Mouse (Mus musculus) kidney, adult 2 months (tissue): ENCODE data around the gene Fdxr. TPM values are rescaled to one million over a fixed set of nuclear protein-coding genes. Genes with fewer than 3 reads are reported as not detected.

ENCODE experiments used
- DNase-seq: peaks from one replicate; pipeline ENCODE4 v3.0.0; 2021
- H3K27ac ChIP-seq: fragments of 200-500 bp; 2 replicates; pipeline ENCODE4 v1.5.1; 2012; ENCODE audit warnings: low read depth, low read length, control low read depth, inconsistent platforms; ENCODE audit not compliant: insufficient read depth
- H3K27me3 ChIP-seq: fragments of 200-500 bp; replicated peaks from 2 replicates; pipeline ENCODE4 v1.6.1; 2012; ENCODE audit warnings: mild to moderate bottlenecking, moderate library complexity, low read length, inconsistent platforms; ENCODE audit not compliant: control insufficient read depth, insufficient read depth
- H3K36me3 ChIP-seq: fragments of 200-500 bp; 2 replicates; pipeline ENCODE4 v1.6.1; 2012; ENCODE audit warnings: mild to moderate bottlenecking, moderate library complexity, low read length, inconsistent platforms; ENCODE audit not compliant: control insufficient read depth, insufficient read depth
- H3K4me1 ChIP-seq: fragments of 200-500 bp; 2 replicates; pipeline ENCODE4 v1.6.1; 2011; ENCODE audit warnings: low read length; ENCODE audit not compliant: control insufficient read depth, insufficient read depth
- H3K4me3 ChIP-seq: fragments of 200-500 bp; 2 replicates; pipeline ENCODE4 v1.5.1; 2011; ENCODE audit warnings: mild to moderate bottlenecking, low read depth, low read length, control low read depth; ENCODE audit not compliant: insufficient read depth
- CTCF ChIP-seq: fragments of 200-500 bp; conservative IDR thresholded peaks from 2 replicates; pipeline ENCODE4 v1.5.1; 2011; ENCODE audit warnings: low read depth, mild to moderate bottlenecking, control low read depth, low read length, moderate library complexity, mixed read lengths; ENCODE audit not compliant: insufficient read depth, insufficient read length
- POLR2A ChIP-seq: fragments of 200-500 bp; IDR thresholded peaks from one replicate; pipeline ENCODE4 v1.6.1; 2011; ENCODE audit warnings: low read depth, low read length, control low read depth
- WGBS: fragments of 180-500 bp; shearing (Covaris S2); methylation state at CpG from one replicate; pipeline ENCODE4 v1.1.7; 2018; 5-methylcytosine and 5-hydroxymethylcytosine counted together
- polyA plus RNA-seq: library from polyadenylated mRNA; depleted of rRNA; stranded (reverse); fragments of >200 nt; gene quantifications from 2 replicates; pipeline ENCODE4 v1.2.3, GENCODE M21; 2012

Gene Fdxr
- polyA plus RNA-seq, 1 experiment: 18.0 TPM

DNA sequence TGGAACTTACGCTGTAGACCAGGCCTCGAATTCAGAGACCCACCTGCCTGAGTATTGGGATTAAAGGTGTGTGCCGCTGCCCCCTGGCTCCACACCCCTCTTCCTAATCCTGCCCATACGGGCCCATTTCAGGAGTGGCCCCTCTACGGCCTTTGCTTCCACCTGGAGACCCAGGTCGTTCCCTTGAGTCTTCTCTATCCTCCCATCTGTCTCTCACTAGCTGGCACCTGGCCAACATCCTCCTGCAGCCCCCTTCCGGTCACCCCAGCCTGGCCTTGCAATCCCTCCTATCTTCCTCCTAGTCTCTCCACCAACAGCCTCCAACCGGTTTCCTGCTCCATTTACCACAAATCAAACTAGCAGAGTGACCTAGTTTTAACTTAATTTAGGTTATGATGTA, 13.0 kb upstream of the Fdxr start:
- H3K4me3 ChIP-seq: no peak overlapping the region
- WGBS: 66% methylated on average over 8 of the region's 8 CpGs

DNA sequence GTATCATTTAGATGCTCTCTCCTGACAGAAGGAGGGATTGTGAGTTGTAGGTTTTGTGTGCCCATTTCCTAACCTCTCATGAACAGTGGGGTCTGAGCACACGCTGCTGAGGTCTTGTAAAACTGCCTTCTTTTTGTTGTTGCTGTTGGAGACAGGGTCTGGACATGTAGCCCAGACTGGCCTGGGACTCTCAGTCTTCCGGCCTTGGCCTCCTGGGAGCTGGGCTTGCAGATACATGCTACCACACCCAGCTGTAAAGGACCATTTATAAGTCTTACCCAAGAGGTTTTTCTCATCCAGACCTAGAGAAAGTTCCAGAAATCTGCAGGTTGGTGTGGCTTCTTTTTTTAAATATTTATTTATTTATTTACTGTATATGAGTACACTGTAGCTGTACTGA, 11.5 kb upstream of the Fdxr start:
- 93% methylated on average over 2 of the region's 2 CpGs for WGBS
- no peak for TF ChIP-seq POLR2A
- TF ChIP-seq CTCF: no peak
- Histone ChIP-seq H3K36me3 (no peaks in the 10 kb centered on the region), H3K27ac (no peak overlapping the region), H3K4me1 (no peaks in the 10 kb centered on the region), H3K27me3 (no peaks in the 10 kb centered on the region), H3K4me3 (no peak overlapping the region)
- no peak for DNase-seq

More for the DNA sequence above, 13.0 kb upstream of the Fdxr start:
- Histone ChIP-seq H3K4me1 (0 out of 2 replicates have a peak, but pooled peaks cover 2% of the 10 kb centered on the region), H3K27me3 (no peaks in the 10 kb centered on the region), H3K36me3 (no peaks in the 10 kb centered on the region), H3K27ac (no peak overlapping the region)
- no peak for TF ChIP-seq POLR2A
- no peak for TF ChIP-seq CTCF
- peak; percentile 42 for DNase-seq

DNA sequence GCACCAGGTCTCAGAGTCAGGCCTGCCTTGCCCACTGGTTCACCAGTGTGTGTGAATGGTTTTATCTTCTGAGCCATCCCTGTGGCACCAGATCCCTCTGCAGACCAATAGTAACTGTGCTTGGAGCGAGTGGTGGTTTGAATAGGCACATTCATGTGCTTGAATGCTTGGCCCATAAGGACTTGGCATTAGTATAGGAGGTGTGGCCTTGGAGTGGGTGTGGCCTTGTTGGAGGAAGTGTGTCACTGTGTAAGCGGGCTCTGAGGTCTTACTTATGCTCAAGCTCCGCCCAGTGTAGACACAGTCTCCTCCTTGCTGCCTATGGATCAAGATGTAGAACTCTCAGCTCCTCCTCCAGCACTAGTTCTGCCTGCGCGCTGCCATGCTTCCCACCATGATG, 10.5 kb upstream of the Fdxr start:
- WGBS: 96% methylated on average over 5 of the region's 5 CpGs
- Histone ChIP-seq H3K4me1 (no peaks in the 10 kb centered on the region), H3K27me3 (no peaks in the 10 kb centered on the region), H3K4me3 (no peak overlapping the region), H3K27ac (no peak overlapping the region), H3K36me3 (no peaks in the 10 kb centered on the region)
- TF ChIP-seq POLR2A (no peak), CTCF (no peak)
- DNase-seq: no peak

DNA sequence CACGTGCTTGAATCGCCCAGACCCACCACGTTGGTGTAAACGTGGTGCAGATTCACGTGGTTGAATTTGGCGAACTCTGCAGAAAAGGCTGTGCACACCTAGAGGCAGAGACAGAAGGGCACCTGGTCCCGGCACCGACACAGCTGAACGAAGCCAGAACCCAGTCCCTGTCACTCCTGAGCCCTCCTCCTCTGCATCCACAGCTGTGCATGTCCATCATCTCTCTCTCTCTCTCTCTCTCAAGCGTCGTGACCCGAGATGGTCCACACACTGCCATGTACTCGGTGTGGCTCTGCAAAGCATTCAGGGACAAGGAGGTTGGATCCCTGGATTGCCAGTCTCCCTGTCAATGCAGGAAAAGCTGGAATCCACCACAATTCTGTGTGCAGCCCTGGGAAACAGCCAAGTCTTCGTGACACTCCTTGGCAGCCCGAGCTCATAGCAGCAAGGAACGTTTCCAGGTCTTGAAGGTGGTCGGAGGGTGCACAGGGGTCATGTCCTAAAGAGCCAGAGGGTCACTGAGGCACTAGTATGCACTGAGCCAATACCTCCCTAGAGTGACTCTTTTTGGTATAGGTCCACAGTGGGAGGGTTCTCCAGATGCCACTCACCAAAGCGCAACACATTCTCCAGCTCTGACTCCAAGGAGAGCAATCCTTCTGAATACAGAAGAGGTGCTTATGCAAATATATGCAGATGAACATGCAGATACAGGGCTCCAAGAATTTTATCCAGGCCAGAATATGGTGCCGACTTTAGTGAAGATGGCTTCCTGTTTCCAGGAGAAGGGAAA, 9.5 kb upstream of the Fdxr start:
- DNase-seq: no peak

DNA sequence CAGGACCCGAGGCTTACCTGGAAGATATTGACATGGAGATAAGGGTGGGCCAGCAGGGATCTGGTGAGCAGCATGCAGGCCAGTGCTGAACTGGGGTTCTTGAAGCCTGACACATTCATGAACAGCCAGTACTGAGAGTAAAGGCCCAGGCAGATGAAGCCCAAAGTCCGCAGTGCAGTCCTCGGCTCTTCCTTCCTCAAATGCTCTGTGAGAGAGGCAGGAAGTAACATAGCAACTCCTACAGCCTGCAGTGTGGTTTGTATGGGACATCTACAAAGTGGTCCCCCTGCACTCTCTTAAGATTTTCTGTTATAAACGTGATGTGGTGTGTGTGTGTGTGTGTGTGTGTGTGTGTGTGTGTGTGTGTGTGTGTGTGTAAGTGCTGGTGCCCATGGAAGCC, 8.4 kb upstream of the Fdxr start:
- Histone ChIP-seq H3K4me3 (no peak overlapping the region), H3K36me3 (no peaks in the 10 kb centered on the region), H3K27ac (no peak overlapping the region), H3K4me1 (no peaks in the 10 kb centered on the region), H3K27me3 (no peaks in the 10 kb centered on the region)
- TF ChIP-seq POLR2A (no peak), CTCF (no peak)
- DNase-seq: no peak
- WGBS: 31% methylated on average over 4 of the region's 4 CpGs

More for the DNA sequence above, 9.5 kb upstream of the Fdxr start:
- 69% methylated on average over 19 of the region's 19 CpGs for WGBS
- TF ChIP-seq POLR2A (no peak), CTCF (no peak)
- no peak overlapping the region for H3K4me3 ChIP-seq
- no peaks in the 10 kb centered on the region for H3K4me1 ChIP-seq
- no peaks in the 10 kb centered on the region for H3K36me3 ChIP-seq
- H3K27me3 ChIP-seq: no peaks in the 10 kb centered on the region
- H3K27ac ChIP-seq: no peak overlapping the region

DNA sequence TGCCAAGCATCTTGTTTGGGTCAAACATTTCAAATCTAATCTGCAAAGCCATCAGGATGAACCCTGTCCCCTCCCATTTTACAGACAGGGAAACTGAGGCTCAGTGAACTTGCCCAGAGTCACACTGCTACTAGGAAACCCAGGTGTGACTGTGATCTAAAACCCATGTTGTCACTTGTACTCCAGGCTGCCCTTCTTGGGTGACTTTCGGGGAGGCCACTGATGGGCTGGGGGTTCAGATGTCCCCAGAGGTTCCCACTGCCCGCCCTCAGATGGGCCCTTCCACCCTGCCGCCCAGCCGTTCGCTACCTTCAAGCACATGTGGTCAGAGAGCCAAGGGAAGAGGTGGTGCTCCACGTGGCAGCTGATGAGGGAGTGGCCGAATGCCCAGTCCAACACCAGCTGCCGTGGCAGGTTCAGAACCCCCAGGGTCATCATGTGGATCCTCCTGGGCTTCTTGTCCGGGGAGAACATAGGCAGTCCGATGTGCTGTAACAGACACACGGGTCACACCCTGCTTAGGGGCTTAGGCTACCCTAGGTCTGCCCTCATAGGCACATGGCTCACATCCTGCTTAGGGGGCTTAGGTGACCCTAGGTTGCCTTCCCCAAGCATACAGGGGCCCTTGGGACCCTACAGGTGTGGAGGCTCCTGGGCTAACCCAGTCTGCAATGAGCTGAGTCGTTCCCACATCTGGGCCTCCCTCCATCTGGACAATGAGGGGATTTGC, 7.2 kb upstream of the Fdxr start:
- no peak overlapping the region for H3K27ac ChIP-seq
- no peaks in the 10 kb centered on the region for H3K36me3 ChIP-seq
- H3K4me3 ChIP-seq: no peak overlapping the region
- no peak for DNase-seq
- no peaks in the 10 kb centered on the region for H3K4me1 ChIP-seq
- no peak for TF ChIP-seq CTCF
- no peak for TF ChIP-seq POLR2A
- no peaks in the 10 kb centered on the region for H3K27me3 ChIP-seq
- WGBS: 81% methylated on average over 12 of the region's 12 CpGs

DNA sequence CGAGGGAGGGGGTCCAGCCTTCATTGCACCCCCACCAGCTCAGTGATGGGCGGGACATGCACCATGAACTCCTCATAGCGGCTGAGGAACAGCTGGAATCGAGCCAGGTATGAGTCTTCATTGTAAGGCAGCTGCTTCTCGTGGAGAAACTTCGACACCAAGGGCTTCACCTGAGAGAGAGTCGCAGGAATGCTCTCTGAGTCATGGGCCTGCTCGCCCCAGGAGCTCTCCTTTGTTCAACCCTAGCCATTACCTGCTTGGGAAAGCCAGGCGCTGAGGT, 6.6 kb upstream of the Fdxr start:
- Histone ChIP-seq H3K27ac (no peak overlapping the region), H3K4me3 (no peak overlapping the region), H3K36me3 (no peaks in the 10 kb centered on the region), H3K27me3 (no peaks in the 10 kb centered on the region), H3K4me1 (no peaks in the 10 kb centered on the region)
- 74% methylated on average over 9 of the region's 9 CpGs for WGBS
- no peak for DNase-seq
- TF ChIP-seq CTCF (no peak), POLR2A (no peak)
